Mouse (Mus musculus) G1E (cell line): ENCODE results near the gene Mdk.

Experiments used
- CTCF ChIP-seq: IDR thresholded peaks from 2 replicates; pipeline ENCODE4 v1.5.1; 2012; ENCODE audit warnings: low read depth, low read length, inconsistent platforms, mixed read lengths
- GATA1 ChIP-seq: IDR thresholded peaks from 2 replicates; pipeline ENCODE4 v1.6.1; 2012; ENCODE audit warnings: borderline replicate concordance, low read length, inconsistent platforms, mixed read lengths
- GATA2 ChIP-seq: IDR thresholded peaks from 2 replicates; pipeline ENCODE4 v1.6.1; 2012; ENCODE audit warnings: low read depth, low read length, inconsistent platforms, borderline replicate concordance
- POLR2AphosphoS5 ChIP-seq: IDR thresholded peaks from 2 replicates; pipeline ENCODE4 v1.6.1; 2012; ENCODE audit warnings: low read depth, low read length, inconsistent platforms; ENCODE audit not compliant: insufficient replicate concordance
- TAL1 ChIP-seq: conservative IDR thresholded peaks from 2 replicates; pipeline ENCODE4 v1.6.1; 2012; ENCODE audit warnings: low read depth, low read length, inconsistent platforms, mixed read lengths

DNA sequence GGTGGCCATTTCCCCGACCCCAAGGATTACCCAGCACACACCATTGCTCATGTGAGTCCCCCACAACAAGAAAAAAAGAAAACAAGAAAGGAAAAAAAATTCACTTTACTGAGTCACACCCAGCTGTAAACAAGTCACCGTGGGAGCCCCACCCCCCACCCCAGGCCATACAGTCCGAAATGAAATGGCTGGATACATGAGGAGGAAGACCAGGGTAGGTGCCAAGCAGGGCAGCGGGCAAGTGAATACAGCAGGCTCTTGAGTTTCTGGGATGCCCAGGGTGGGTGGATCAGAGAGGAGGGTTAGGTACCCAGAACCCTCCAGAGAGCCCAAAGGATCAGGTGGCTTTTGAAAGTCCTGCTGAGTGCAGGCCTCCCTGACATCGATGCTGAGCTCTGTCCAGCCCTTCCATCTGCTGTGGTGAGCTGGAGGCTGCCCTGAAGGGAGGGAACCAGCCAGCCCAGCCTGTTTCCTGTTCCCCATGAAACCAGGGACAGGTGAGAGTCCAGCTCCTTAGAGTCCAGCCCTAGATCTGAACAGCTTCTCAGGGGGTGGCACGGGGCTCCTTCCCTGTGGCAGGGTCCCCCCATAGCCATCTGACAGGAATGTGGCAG lies 747 bp upstream of the Mdk start:
- TF ChIP-seq CTCF: no peak
- no peak for TF ChIP-seq TAL1
- no peak for TF ChIP-seq GATA1
- no peak for TF ChIP-seq POLR2AphosphoS5
- no peak for TF ChIP-seq GATA2
